ENCODE assay signal across 18 mouse cellular contexts in genomic region chr16:13898981-13899380, GRCm38 (mm10). TPM values are rescaled to one million over a fixed set of nuclear protein-coding genes. Genes with fewer than 3 reads are reported as not detected.
A peak's percentile ranks its signal among the peaks of the same experiment; 100 is the strongest.
DNase-seq lines count a peak whose midpoint lies in the region; ATAC-seq and TF ChIP-seq lines count a peak whose summit lies in the region.
"Had no signal": no experiment of that assay in that cellular context is flagged by ENCODE, and none has a peak within 500 bp of the region (broad histone marks: within the 10 kb centered on the region; RNA-seq: fewer than 3 reads in every experiment).

No protein-coding gene starts in this region.

- H3K9me3 ChIP-seq in liver, postnatal 0 days (ENCODE audit: low read length) = no peaks in the 10 kb centered on the region
- H3K9me3 ChIP-seq: embryonic facial prominence, embryonic 12.5 days; limb, embryonic 10.5 days; lung, embryonic 15.5 days; midbrain, embryonic 10.5 days had no signal

- H3K9ac ChIP-seq in heart, adult 2 months (ENCODE audit: low read depth, low read length) = no peak overlapping the region
- no peak overlapping the region for H3K9ac ChIP-seq in liver, postnatal 0 days (replicated peaks)
- H3K9ac ChIP-seq: embryonic facial prominence, embryonic 12.5 days; hindbrain, embryonic 14.5 days; lung, embryonic 15.5 days had no signal

- peak; percentile 22 to 27 for DNase-seq in heart, adult 2 months
- no peak for DNase-seq in heart, adult 11 months
- DNase-seq in left cerebral cortex, postnatal 4 days = peak; percentile 12
- DNase-seq in left cerebral cortex, adult 2 months (ENCODE audit: extremely low spot score in 1 of 2, low spot score in 2 of 2) = no peak
- peak; percentile 14 for DNase-seq in brain, adult 2 months (ENCODE audit: low read depth, low spot score)
- peak; percentile 35 for DNase-seq in liver, postnatal 0 days
- no peak for DNase-seq in cerebellum, postnatal 14 days
- DNase-seq: adrenal gland, adult 8-10 months; B cell, adult 2 months; cerebellum, postnatal 25 days; kidney, adult 11 months; thymus, postnatal 36 days had no signal

- TF ChIP-seq POLR2A in heart, adult 2 months (IDR thresholded peaks at IDR 0.05; ENCODE audit: insufficient read depth, low read depth, low read length) = no peak

- intact Hi-C loops in heart, adult 2 months (cut with DNase I) = no loop called here
- intact Hi-C loops in left cerebral cortex, postnatal 4 days (cut with DNase I) = no loop called here
- intact Hi-C loops in left cerebral cortex, adult 2 months (cut with DNase I) = no loop called here

- H3K4me3 ChIP-seq in heart, adult 2 months = no peak overlapping the region
- no peak overlapping the region for H3K4me3 ChIP-seq in left cerebral cortex, adult 2 months
- no peak overlapping the region for H3K4me3 ChIP-seq in liver, postnatal 0 days (ENCODE audit: low read depth, low read length)
- H3K4me3 ChIP-seq: embryonic facial prominence, embryonic 12.5 days; limb, embryonic 10.5 days; lung, embryonic 15.5 days; midbrain, embryonic 10.5 days had no signal

- WGBS in heart, adult 2 months = 31% methylated on average over 2 of the region's 2 CpGs
- 41% methylated on average over 2 of the region's 2 CpGs for WGBS in liver, postnatal 0 days (ENCODE audit: insufficient replicate concordance)

- H3K27ac ChIP-seq in heart, adult 2 months = no peak overlapping the region
- H3K27ac ChIP-seq in left cerebral cortex, adult 2 months = no peak overlapping the region
- peak overlapping the region; percentile 72; the same call in 1 of the 2 replicates for H3K27ac ChIP-seq in liver, postnatal 0 days (ENCODE audit: low read depth)
- H3K27ac ChIP-seq: embryonic facial prominence, embryonic 12.5 days; hindbrain, embryonic 14.5 days; limb, embryonic 10.5 days; lung, embryonic 15.5 days; midbrain, embryonic 10.5 days had no signal

- TF ChIP-seq CTCF in heart, adult 2 months (IDR thresholded peaks at IDR 0.05) = no peak
- TF ChIP-seq CTCF in left cerebral cortex, adult 2 months (IDR thresholded peaks at IDR 0.05) = no peak
- TF ChIP-seq CTCF in liver, postnatal 0 days (IDR thresholded peaks at IDR 0.05; ENCODE audit: low read depth) = no peak

- no peak overlapping the region for H3K4me2 ChIP-seq in liver, postnatal 0 days (ENCODE audit: low read depth, low read length)
- H3K4me2 ChIP-seq: embryonic facial prominence, embryonic 12.5 days; heart, embryonic 11.5 days; hindbrain, embryonic 14.5 days; lung, embryonic 15.5 days had no signal

- H3K4me1 ChIP-seq in heart, adult 2 months (ENCODE audit: control insufficient read depth, insufficient read depth, low read length) = peaks cover 3% of the 10 kb centered on the region
- peaks cover 14% of the 10 kb centered on the region for H3K4me1 ChIP-seq in liver, postnatal 0 days (ENCODE audit: insufficient read depth)

- peaks cover 11% of the 10 kb centered on the region; the same call in 1 of the 2 replicates for H3K79me2 ChIP-seq in heart, adult 2 months (replicated peaks; ENCODE audit: control insufficient read depth, insufficient read depth, low read length)

- peak; percentile 35 for ATAC-seq in liver, postnatal 0 days

- TF ChIP-seq EP300 in heart, adult 2 months (IDR thresholded peaks at IDR 0.05; ENCODE audit: insufficient read depth, low read depth, low read length) = no peak
- 0 out of 2 replicates have a peak, but pooled peaks have one; percentile 19 for TF ChIP-seq EP300 in liver, postnatal 0 days (IDR thresholded peaks at IDR 0.05; ENCODE audit: low read depth)

- H3K36me3 ChIP-seq in heart, adult 2 months (ENCODE audit: control insufficient read depth, insufficient read depth, low read length) = no peaks in the 10 kb centered on the region
- H3K36me3 ChIP-seq in liver, postnatal 0 days (replicated peaks; ENCODE audit: insufficient read depth, low read length) = no peaks in the 10 kb centered on the region
- H3K36me3 ChIP-seq: embryonic facial prominence, embryonic 12.5 days; limb, embryonic 10.5 days; lung, embryonic 15.5 days; midbrain, embryonic 10.5 days had no signal

- H3K27me3 ChIP-seq in heart, adult 2 months (ENCODE audit: control insufficient read depth, insufficient read depth, low read length) = no peaks in the 10 kb centered on the region
- no peaks in the 10 kb centered on the region for H3K27me3 ChIP-seq in liver, postnatal 0 days (ENCODE audit: insufficient read depth, low read length)
- H3K27me3 ChIP-seq: embryonic facial prominence, embryonic 12.5 days; lung, embryonic 15.5 days had no signal

RNA-seq across cellular contexts. Expression of gene Pdxdc1, which starts 4.0 kb away (rescaled TPM):
- total RNA-seq in heart, adult 2 months (2021) = 10 to 100 TPM; 71.3 to 92.7 TPM
- 67.3 and 111 TPM in 2 replicates for polyA plus RNA-seq in heart, adult 2 months (2012; rRNA removed)
- 10 to 100 TPM; 79.0 to 79.2 TPM for total RNA-seq in left cerebral cortex, postnatal 4 days (2021)
- total RNA-seq in left cerebral cortex, adult 2 months (2021) = 10 to 100 TPM; 70.4 to 73.0 TPM
- polyA plus RNA-seq in liver, postnatal 0 days (2015; fragmentation: Nextera tagmentation; extraction: Ambion mirVana) = 24.7 and 27.5 TPM in 2 replicates

RNA-seq across cellular contexts. Expression of gene Mpv17l, which starts 4.0 kb away (rescaled TPM):
- 1 to 10 TPM; 1.1 to 1.4 TPM for total RNA-seq in heart, adult 2 months (2021)
- polyA plus RNA-seq in heart, adult 2 months (2012; rRNA removed) = 1.6 and 2.3 TPM in 2 replicates
- total RNA-seq in left cerebral cortex, postnatal 4 days (2021) = 10 to 100 TPM; 46.6 to 53.9 TPM
- 10 to 100 TPM; 62.7 to 69.9 TPM for total RNA-seq in left cerebral cortex, adult 2 months (2021)
- polyA plus RNA-seq in liver, postnatal 0 days (2015; fragmentation: Nextera tagmentation; extraction: Ambion mirVana) = 4.9 and 5.1 TPM in 2 replicates

Comparison
In these comparisons a context has a peak if more than half of its experiments do, and no peak if none do; other contexts are left out.
1. DNase-seq: peak in heart, adult 2 months (2 of 2), left cerebral cortex, postnatal 4 days (single experiment), brain, adult 2 months (single experiment) and liver, postnatal 0 days (single experiment); none in heart, adult 11 months (single experiment), left cerebral cortex, adult 2 months (0 of 2) and cerebellum, postnatal 14 days (0 of 2).
2. RNA of gene Mpv17l, which starts 4.0 kb away (total RNA-seq): 62.7 to 69.9 TPM in left cerebral cortex, adult 2 months and 46.6 to 53.9 TPM in left cerebral cortex, postnatal 4 days; 1.1 to 1.4 TPM in heart, adult 2 months; every median in the first group is over 10 times any median in the second.